Mouse (Mus musculus) ES-E14 (cell line): ENCODE measurements around the gene Gm36176. TPM values are rescaled to one million over a fixed set of nuclear protein-coding genes. Genes with fewer than 3 reads are reported as not detected.

ENCODE experiments used
- DNase-seq: peaks from one replicate; pipeline ENCODE4 v3.0.0-alpha.2; 2013; ENCODE audit warnings: low read depth, low spot score
- H3K27ac ChIP-seq: 2 replicates; pipeline ENCODE4 v1.5.1; 2012; ENCODE audit warnings: low read depth, mild to moderate bottlenecking, low read length, moderate library complexity, mixed read lengths; ENCODE audit not compliant: poor library complexity, insufficient read depth, severe bottlenecking
- H3K36me3 ChIP-seq: 2 replicates; pipeline ENCODE4 v1.6.1; 2012; ENCODE audit warnings: mild to moderate bottlenecking, low read length, moderate library complexity, mixed read lengths; ENCODE audit not compliant: control insufficient read depth, poor library complexity, insufficient read depth, severe bottlenecking
- H3K4me1 ChIP-seq, 2 experiments: fragments of 150-350 bp in 1 of 2; sonication (generic) in 1 of 2; 2 replicates each; pipeline ENCODE4 v1.6.1; 2012; ENCODE audit warnings: low read length in 2 of 2, mild to moderate bottlenecking in 1 of 2, mixed read lengths in 1 of 2; ENCODE audit not compliant: control insufficient read depth in 2 of 2, insufficient read depth in 2 of 2, poor library complexity in 1 of 2
- H3K4me3 ChIP-seq, 2 experiments: fragments of 150-350 bp in 1 of 2; sonication (generic) in 1 of 2; 2 replicates each; pipeline ENCODE4 v1.5.1; 2012; ENCODE audit warnings: low read length in 2 of 2, low read depth in 1 of 2, mild to moderate bottlenecking in 1 of 2, mixed read lengths in 1 of 2; ENCODE audit not compliant: insufficient read depth in 1 of 2, poor library complexity in 1 of 2, severe bottlenecking in 1 of 2
- H3K9ac ChIP-seq: 2 replicates; pipeline ENCODE4 v1.6.1; 2012; ENCODE audit warnings: low read depth, mild to moderate bottlenecking, low read length, mixed read lengths; ENCODE audit not compliant: poor library complexity, insufficient read depth, severe bottlenecking
- H3K9me3 ChIP-seq: fragments of 150-350 bp; sonication (generic); 2 replicates; pipeline ENCODE4 v1.6.1; 2012; ENCODE audit warnings: low read depth, mild to moderate bottlenecking, low read length; ENCODE audit not compliant: control insufficient read depth, insufficient read depth
- CHD2 ChIP-seq: IDR thresholded peaks from 2 replicates; pipeline ENCODE4 v1.6.1; 2014; ENCODE audit warnings: mild to moderate bottlenecking, low read depth, low read length, inconsistent platforms
- HCFC1 ChIP-seq: IDR thresholded peaks from 2 replicates; pipeline ENCODE4 v1.6.1; 2012; ENCODE audit warnings: low read length, inconsistent platforms, borderline replicate concordance; ENCODE audit not compliant: insufficient read depth
- MAFK ChIP-seq: IDR thresholded peaks from 2 replicates; pipeline ENCODE4 v1.6.1; 2014; ENCODE audit warnings: mild to moderate bottlenecking, low read depth, low read length, inconsistent platforms; ENCODE audit not compliant: insufficient read depth
- ZC3H11A ChIP-seq: IDR thresholded peaks from 2 replicates; pipeline ENCODE4 v1.6.1; 2012; ENCODE audit warnings: low read depth, mild to moderate bottlenecking, inconsistent platforms, low read length, borderline replicate concordance
- ZNF384 ChIP-seq: IDR thresholded peaks from 2 replicates; pipeline ENCODE4 v1.6.1; 2012; ENCODE audit warnings: low read depth, low read length, inconsistent platforms
- in situ Hi-C, 2 experiments: fragments of 600-800 bp; cut with MboI; formaldehyde crosslinking; loops; one replicate each; pipeline ENCODE4 v1.15.1; 2025; ENCODE audit warnings: low sequenced_read_pairs in 2 of 2, inconsistent platforms in 1 of 2; ENCODE audit not compliant: unreplicated experiment in 2 of 2
- total RNA-seq: library from RNA; depleted of rRNA; stranded (reverse); fragments of 300-350 nt; gene quantifications from 2 replicates; pipeline ENCODE4 v1.2.3, GENCODE M21; 2012

Gene Gm36176
- total RNA-seq, 1 experiment: not detected

DNA sequence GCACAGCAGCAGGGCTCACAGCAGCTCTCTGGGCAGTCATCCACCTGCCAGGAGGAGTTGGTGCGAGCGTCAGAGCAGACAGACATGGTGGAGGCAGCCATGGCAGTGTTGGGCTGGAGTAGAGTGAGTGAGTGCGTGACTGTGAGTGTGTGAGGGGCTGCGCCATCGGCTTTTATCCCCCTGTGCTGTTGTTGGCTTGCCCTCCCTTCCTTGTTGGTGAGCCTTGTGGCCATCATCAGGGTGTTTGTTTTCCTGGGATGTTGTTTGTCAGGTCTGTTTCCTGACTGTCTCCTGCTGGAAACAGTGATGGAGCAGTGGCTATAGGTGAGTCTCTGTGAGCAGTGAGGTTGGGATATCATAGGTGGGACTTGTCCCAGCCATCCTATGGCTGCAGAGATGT lies 34.9 kb upstream of the Gm36176 start, which contains the start of gene Gm9507:
Gene Gm9507 (minus strand): TSS at position 101 of the 400 bp plus-strand sequence.
- Histone ChIP-seq H3K36me3 (no peaks in the 10 kb centered on the region), H3K4me1 (no peaks in the 10 kb centered on the region), H3K9ac (no peak within 1 kb of the TSS), H3K27ac (no peak within 1 kb of the TSS), H3K9me3 (peaks cover 2% of the 10 kb centered on the region; the same call in 1 of the 2 replicates), H3K4me3 (no peak within 1 kb of the TSS)
- no peak for TF ChIP-seq ZNF384
- no peak for DNase-seq
- in situ Hi-C loops: no loop called here

DNA sequence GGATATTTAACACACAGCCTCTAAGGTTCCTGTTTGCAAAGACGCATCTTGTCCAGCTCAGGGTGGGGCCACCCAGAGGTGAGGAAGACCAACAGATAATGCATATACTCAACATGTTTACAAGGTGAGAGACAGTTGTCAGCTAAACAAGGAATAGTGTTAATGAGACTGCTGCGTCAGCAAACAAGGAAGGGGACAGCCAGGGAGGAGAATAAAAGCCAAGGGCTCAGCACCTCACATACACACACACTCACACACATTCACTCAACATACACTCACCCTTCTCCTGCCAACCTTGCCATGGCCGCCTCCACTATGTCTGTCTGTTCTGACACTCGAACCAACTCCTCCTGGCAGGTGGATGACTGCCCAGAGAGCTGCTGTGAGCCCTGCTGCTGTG lies 32.2 kb upstream of the Gm36176 start, which contains the start of gene Gm2696:
Gene Gm2696 (plus strand): TSS at position 301 of the 400 bp plus-strand sequence.
- no peak for TF ChIP-seq CHD2
- 0 out of 2 replicates have a peak, but pooled peaks have one; percentile 19 for TF ChIP-seq MAFK
- Histone ChIP-seq H3K9me3 (peaks cover 2% of the 10 kb centered on the region; the same call in 1 of the 2 replicates), H3K27ac (peak within 1 kb of the TSS; percentile 28; the same call in 1 of the 2 replicates), H3K4me3 (no peak within 1 kb of the TSS), H3K36me3 (no peaks in the 10 kb centered on the region), H3K9ac (no peak within 1 kb of the TSS), H3K4me1 (no peaks in the 10 kb centered on the region)
- DNase-seq: no peak
- in situ Hi-C loops: no loop called here

DNA sequence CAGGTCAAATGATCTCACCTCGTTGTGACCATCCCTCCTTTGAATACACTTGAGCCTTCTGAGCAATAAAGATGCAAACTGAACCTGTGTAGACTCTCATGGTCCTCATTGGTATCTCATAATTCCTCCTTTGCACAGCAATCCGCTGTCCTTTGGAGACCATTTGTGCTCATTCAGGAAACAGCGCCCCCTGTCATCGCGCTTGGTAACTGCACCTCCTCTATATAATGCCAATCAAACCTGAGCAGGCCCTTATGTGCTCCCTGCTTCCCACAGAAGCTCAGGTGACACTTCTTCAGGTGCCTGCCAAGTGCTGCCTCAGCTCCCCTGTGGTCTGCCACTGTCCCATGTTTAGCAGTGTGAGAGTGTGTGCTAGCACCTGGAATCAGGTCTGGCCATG lies 31.1 kb upstream of the Gm36176 start:
- H3K27ac ChIP-seq: no peak overlapping the region
- TF ChIP-seq ZC3H11A (no peak), CHD2 (no peak)
- H3K9me3 ChIP-seq: no peaks in the 10 kb centered on the region
- H3K4me3 ChIP-seq: no peak overlapping the region
- in situ Hi-C loops: no loop called here
- H3K36me3 ChIP-seq: no peaks in the 10 kb centered on the region
- no peak overlapping the region for H3K9ac ChIP-seq
- peak; percentile 20 for DNase-seq
- no peaks in the 10 kb centered on the region for H3K4me1 ChIP-seq

DNA sequence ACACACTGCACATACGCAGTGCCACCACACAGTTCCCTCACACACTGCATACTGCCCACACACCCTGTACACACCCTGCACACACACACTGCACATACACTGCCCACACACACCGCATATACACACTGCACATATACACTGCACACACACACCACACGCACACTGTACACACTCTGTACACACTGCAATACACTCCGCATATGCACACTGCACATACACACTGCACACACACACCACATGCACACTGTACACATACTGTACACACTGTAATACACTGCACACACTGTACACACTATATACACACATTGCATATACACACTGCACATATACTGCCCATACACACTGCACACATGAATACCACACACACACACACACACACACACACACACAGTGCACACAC lies 28.1 kb upstream of the Gm36176 start:
- Histone ChIP-seq H3K4me1 (no peaks in the 10 kb centered on the region), H3K9me3 (no peaks in the 10 kb centered on the region), H3K36me3 (no peaks in the 10 kb centered on the region), H3K27ac (no peak overlapping the region), H3K4me3 (no peak overlapping the region), H3K9ac (no peak overlapping the region)
- DNase-seq: no peak
- TF ChIP-seq ZNF384: no peak
- no peak for TF ChIP-seq HCFC1
- no peak for TF ChIP-seq CHD2
- TF ChIP-seq MAFK: no peak
- TF ChIP-seq ZC3H11A: no peak
- in situ Hi-C loops: no loop called here

DNA sequence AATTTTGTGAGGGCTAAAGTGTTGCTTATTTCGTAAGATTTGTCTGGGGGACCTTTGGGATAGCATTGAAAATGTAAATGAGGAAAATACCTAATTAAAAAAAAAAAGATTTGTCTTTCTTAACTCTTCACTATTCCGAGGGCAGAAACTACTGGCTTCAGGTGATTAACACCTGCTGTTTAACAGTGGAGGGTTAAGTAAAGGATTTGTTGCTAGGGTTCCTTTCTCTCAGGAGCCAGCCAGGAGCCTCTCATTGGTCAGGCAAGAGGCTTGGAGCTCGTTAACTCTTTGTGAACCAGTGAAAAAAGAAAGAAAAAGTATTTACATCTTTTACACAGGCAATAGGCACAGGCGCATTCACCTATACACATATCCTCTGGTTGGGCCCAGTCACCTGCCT lies 27.4 kb upstream of the Gm36176 start:
- H3K9ac ChIP-seq: no peak overlapping the region
- no peaks in the 10 kb centered on the region for H3K4me1 ChIP-seq
- no peaks in the 10 kb centered on the region for H3K36me3 ChIP-seq
- no peak overlapping the region for H3K27ac ChIP-seq
- H3K9me3 ChIP-seq: no peaks in the 10 kb centered on the region
- in situ Hi-C loops: no loop called here
- no peak for TF ChIP-seq ZNF384
- TF ChIP-seq MAFK: no peak
- no peak for TF ChIP-seq CHD2
- no peak for TF ChIP-seq ZC3H11A
- no peak for TF ChIP-seq HCFC1
- H3K4me3 ChIP-seq: no peak overlapping the region
- DNase-seq: no peak
